Mouse (Mus musculus) heart, embryonic 10.5 days (tissue): ENCODE measurements at regions not wholly inside any gene's neighbourhood (a gene's known extent, or its start where the extent isn't known, plus 50 kb on each side); places are given as distances from the start of the nearest gene placed in this dataset.

Experiments used
- DNase-seq: peaks from one replicate; pipeline ENCODE4 v3.0.0-alpha.2; 2017; ENCODE audit warnings: low spot score
- H3K27ac ChIP-seq: fragments of 300-500 bp; sonication (generic); 2 replicates; pipeline ENCODE4 v1.5.1; 2016; ENCODE audit warnings: mild to moderate bottlenecking
- H3K27me3 ChIP-seq: fragments of 300-500 bp; sonication (generic); 2 replicates; pipeline ENCODE4 v1.6.1; 2016; ENCODE audit warnings: mild to moderate bottlenecking; ENCODE audit not compliant: poor library complexity, insufficient read depth, severe bottlenecking
- H3K36me3 ChIP-seq: fragments of 300-500 bp; sonication (generic); 2 replicates; pipeline ENCODE4 v1.6.1; 2016; ENCODE audit warnings: mild to moderate bottlenecking, moderate library complexity
- H3K4me1 ChIP-seq: fragments of 300-500 bp; sonication (generic); 2 replicates; pipeline ENCODE4 v1.6.1; 2016; ENCODE audit warnings: mild to moderate bottlenecking
- H3K4me3 ChIP-seq: fragments of 300-500 bp; sonication (generic); 2 replicates; pipeline ENCODE4 v1.5.1; 2016; ENCODE audit warnings: mild to moderate bottlenecking, moderate library complexity
- H3K9me3 ChIP-seq: fragments of 300-500 bp; sonication (generic); 2 replicates; pipeline ENCODE4 v1.6.1; 2016; ENCODE audit warnings: mild to moderate bottlenecking, moderate library complexity
- WGBS: fragments of 180-500 bp; shearing (Covaris S2); methylation state at CpG from one replicate; pipeline ENCODE4 v1.1.7; 2016; 5-methylcytosine and 5-hydroxymethylcytosine counted together

GRCm38 (mm10) chr4:31672842-31673171 lies 291.1 kb upstream of the Map3k7 start:
- H3K36me3 ChIP-seq, result no peaks in the 10 kb centered on the region
- no peaks in the 10 kb centered on the region for H3K9me3 ChIP-seq
- WGBS, result 84% methylated on average over 2 of the region's 2 CpGs
- H3K4me3 ChIP-seq, result no peak overlapping the region
- H3K27me3 ChIP-seq, result no peaks in the 10 kb centered on the region
- H3K4me1 ChIP-seq, result no peaks in the 10 kb centered on the region
- no peak overlapping the region for H3K27ac ChIP-seq
- DNase-seq, result no peak

GRCm38 (mm10) chr4:31679007-31679590 lies 284.8 kb upstream of the Map3k7 start:
- no peak overlapping the region for H3K27ac ChIP-seq
- 83% methylated on average over 13 of the region's 13 CpGs for WGBS
- H3K9me3 ChIP-seq, result no peaks in the 10 kb centered on the region
- no peaks in the 10 kb centered on the region for H3K36me3 ChIP-seq
- H3K27me3 ChIP-seq, result no peaks in the 10 kb centered on the region
- no peaks in the 10 kb centered on the region for H3K4me1 ChIP-seq
- H3K4me3 ChIP-seq, result no peak overlapping the region
- no peak for DNase-seq

GRCm38 (mm10) chr4:31680958-31681357 lies 282.9 kb upstream of the Map3k7 start:
- no peak for DNase-seq
- no peak overlapping the region for H3K4me3 ChIP-seq
- no peaks in the 10 kb centered on the region for H3K9me3 ChIP-seq
- no peaks in the 10 kb centered on the region for H3K4me1 ChIP-seq
- WGBS, result 80% methylated on average over 2 of the region's 2 CpGs
- no peaks in the 10 kb centered on the region for H3K36me3 ChIP-seq
- no peak overlapping the region for H3K27ac ChIP-seq
- H3K27me3 ChIP-seq, result no peaks in the 10 kb centered on the region

- Histone ChIP-seq H3K27me3 (no peaks in the 10 kb centered on the region), H3K4me1 (no peaks in the 10 kb centered on the region; the same call in 1 of the 2 replicates), H3K36me3 (no peaks in the 10 kb centered on the region), H3K4me3 (no peak overlapping the region), H3K27ac (no peak overlapping the region), H3K9me3 (no peaks in the 10 kb centered on the region)
- WGBS, result 80% methylated on average over 2 of the region's 2 CpGs
- DNase-seq, result no peak
Observed at GRCm38 (mm10) chr4:31689083-31689482, 274.8 kb upstream of the Map3k7 start.

GRCm38 (mm10) chr4:31697769-31698505 lies 266.0 kb upstream of the Map3k7 start:
- Histone ChIP-seq H3K9me3 (no peaks in the 10 kb centered on the region), H3K4me3 (no peak overlapping the region), H3K27ac (no peak overlapping the region), H3K36me3 (no peaks in the 10 kb centered on the region), H3K27me3 (no peaks in the 10 kb centered on the region), H3K4me1 (no peaks in the 10 kb centered on the region)
- 68% methylated on average over 9 of the region's 9 CpGs for WGBS
- DNase-seq, result no peak

- no peak for DNase-seq
- 73% methylated on average over 4 of the region's 4 CpGs for WGBS
- Histone ChIP-seq H3K36me3 (no peaks in the 10 kb centered on the region), H3K27ac (no peak overlapping the region), H3K4me3 (no peak overlapping the region), H3K27me3 (no peaks in the 10 kb centered on the region), H3K4me1 (no peaks in the 10 kb centered on the region), H3K9me3 (no peaks in the 10 kb centered on the region)
Observed at GRCm38 (mm10) chr4:31698506-31698782, 265.5 kb upstream of the Map3k7 start.

GRCm38 (mm10) chr4:31699296-31699695 lies 264.6 kb upstream of the Map3k7 start:
- WGBS, result 84% methylated on average over 5 of the region's 5 CpGs
- no peak for DNase-seq
- H3K4me3 ChIP-seq, result no peak overlapping the region
- no peaks in the 10 kb centered on the region for H3K9me3 ChIP-seq
- H3K27me3 ChIP-seq, result no peaks in the 10 kb centered on the region
- H3K36me3 ChIP-seq, result no peaks in the 10 kb centered on the region
- no peaks in the 10 kb centered on the region for H3K4me1 ChIP-seq
- no peak overlapping the region for H3K27ac ChIP-seq

- Histone ChIP-seq H3K4me3 (no peak overlapping the region), H3K36me3 (no peaks in the 10 kb centered on the region), H3K27me3 (no peaks in the 10 kb centered on the region), H3K9me3 (no peaks in the 10 kb centered on the region), H3K27ac (no peak overlapping the region), H3K4me1 (no peaks in the 10 kb centered on the region)
- WGBS, result 85% methylated on average over 2 of the region's 2 CpGs
- DNase-seq, result no peak
Observed at GRCm38 (mm10) chr4:31714054-31714651, 249.7 kb upstream of the Map3k7 start.

- Histone ChIP-seq H3K27me3 (no peaks in the 10 kb centered on the region), H3K36me3 (no peaks in the 10 kb centered on the region), H3K27ac (no peak overlapping the region), H3K4me1 (no peaks in the 10 kb centered on the region), H3K9me3 (no peaks in the 10 kb centered on the region), H3K4me3 (no peak overlapping the region)
- 69% methylated on average over 7 of the region's 7 CpGs for WGBS
- DNase-seq, result no peak
Observed at GRCm38 (mm10) chr4:31723501-31723900, 240.4 kb upstream of the Map3k7 start.

- 54% methylated on average over 2 of the region's 2 CpGs for WGBS
- no peak overlapping the region for H3K27ac ChIP-seq
- H3K36me3 ChIP-seq, result no peaks in the 10 kb centered on the region
- H3K27me3 ChIP-seq, result no peaks in the 10 kb centered on the region
- DNase-seq, result no peak
- H3K9me3 ChIP-seq, result no peaks in the 10 kb centered on the region
- no peaks in the 10 kb centered on the region for H3K4me1 ChIP-seq
- H3K4me3 ChIP-seq, result no peak overlapping the region
Observed at GRCm38 (mm10) chr4:31724400-31724799, 239.5 kb upstream of the Map3k7 start.

- Histone ChIP-seq H3K4me3 (no peak overlapping the region), H3K27ac (no peak overlapping the region), H3K4me1 (no peaks in the 10 kb centered on the region), H3K27me3 (no peaks in the 10 kb centered on the region), H3K9me3 (no peaks in the 10 kb centered on the region), H3K36me3 (no peaks in the 10 kb centered on the region)
- DNase-seq, result no peak
- WGBS, result 89% methylated on average over 9 of the region's 9 CpGs
Observed at GRCm38 (mm10) chr4:31727498-31728148, 236.3 kb upstream of the Map3k7 start.

GRCm38 (mm10) chr4:31728149-31728516 lies 235.8 kb upstream of the Map3k7 start:
- Histone ChIP-seq H3K27me3 (no peaks in the 10 kb centered on the region), H3K36me3 (no peaks in the 10 kb centered on the region), H3K4me1 (no peaks in the 10 kb centered on the region), H3K9me3 (no peaks in the 10 kb centered on the region), H3K27ac (no peak overlapping the region), H3K4me3 (no peak overlapping the region)
- 83% methylated on average over 3 of the region's 3 CpGs for WGBS
- no peak for DNase-seq

GRCm38 (mm10) chr4:31743776-31744175 lies 220.1 kb upstream of the Map3k7 start:
- Histone ChIP-seq H3K9me3 (no peaks in the 10 kb centered on the region), H3K4me1 (no peaks in the 10 kb centered on the region), H3K27me3 (no peaks in the 10 kb centered on the region), H3K27ac (no peak overlapping the region), H3K36me3 (no peaks in the 10 kb centered on the region), H3K4me3 (no peak overlapping the region)
- 64% methylated on average over 3 of the region's 3 CpGs for WGBS
- no peak for DNase-seq
